ENCODE assay signal across 20 mouse cellular contexts in genomic region chr6:99042175-99042954, GRCm38 (mm10).
"Had no signal": no experiment of that assay in that cellular context is flagged by ENCODE, and none has a peak within 500 bp of the region (broad histone marks: within the 10 kb centered on the region; RNA-seq: fewer than 3 reads in every experiment).

No protein-coding gene starts in this region.

- H3K4me1 ChIP-seq: neural tube, embryonic 15.5 days had no signal

- H3K4me2 ChIP-seq: lung, embryonic 15.5 days; midbrain, embryonic 12.5 days; neural tube, embryonic 13.5 days; neural tube, embryonic 15.5 days had no signal

- H3K9me3 ChIP-seq: lung, embryonic 15.5 days; midbrain, embryonic 10.5 days; midbrain, embryonic 12.5 days; neural tube, embryonic 13.5 days; neural tube, embryonic 15.5 days had no signal

- H3K9ac ChIP-seq: liver, postnatal 0 days; lung, embryonic 15.5 days; midbrain, embryonic 12.5 days; neural tube, embryonic 13.5 days; neural tube, embryonic 15.5 days had no signal

- H3K27me3 ChIP-seq: lung, embryonic 15.5 days; midbrain, embryonic 12.5 days; neural tube, embryonic 13.5 days; neural tube, embryonic 15.5 days had no signal

- DNase-seq: liver, postnatal 0 days; lung, adult 2 months; lung, postnatal 14 days; lung, postnatal 36 days; midbrain, embryonic 14.5 days; right cerebral cortex, adult 18-20 months; right cerebral cortex, postnatal 25 days; right cerebral cortex, postnatal 4 days; thymus, adult 18-20 months; thymus, postnatal 14 days; thymus, postnatal 36 days had no signal

- ATAC-seq: liver, postnatal 0 days; lung, postnatal 0 days; midbrain, embryonic 16.5 days had no signal

- H3K4me3 ChIP-seq: lung, embryonic 15.5 days; midbrain, embryonic 10.5 days; midbrain, embryonic 12.5 days; myocyte; neural tube, embryonic 13.5 days; neural tube, embryonic 15.5 days had no signal

- H3K36me3 ChIP-seq: lung, embryonic 15.5 days; midbrain, embryonic 10.5 days; midbrain, embryonic 12.5 days; neural tube, embryonic 13.5 days; neural tube, embryonic 15.5 days had no signal

- H3K27ac ChIP-seq: lung, embryonic 15.5 days; macrophage; midbrain, embryonic 10.5 days; midbrain, embryonic 12.5 days; neural tube, embryonic 13.5 days; neural tube, embryonic 15.5 days had no signal
